Mouse (Mus musculus) heart, embryonic 11.5 days (tissue): ENCODE measurements at regions not wholly inside any gene's neighbourhood (a gene's known extent, or its start where the extent isn't known, plus 50 kb on each side); places are given as distances from the start of the nearest gene placed in this dataset.

ENCODE experiments used
- ATAC-seq: fragments of 200-750 bp; cut with Nextera tagmentation; replicated peaks from 2 replicates; pipeline ENCODE4 v1.8.0; 2017; ENCODE audit warnings: moderate library complexity; ENCODE audit not compliant: insufficient number of reproducible peaks, low FRiP score, low TSS enrichment
- H3K27ac ChIP-seq: fragments of 300-500 bp; sonication (generic); 2 replicates; pipeline ENCODE4 v1.5.1; 2014; ENCODE audit warnings: mild to moderate bottlenecking, low read depth, low read length
- H3K27me3 ChIP-seq: fragments of 300-500 bp; sonication (generic); 2 replicates; pipeline ENCODE4 v1.6.1; 2014; ENCODE audit warnings: mild to moderate bottlenecking, low read length, mixed read lengths; ENCODE audit not compliant: control insufficient read depth, insufficient read depth
- H3K36me3 ChIP-seq: fragments of 300-500 bp; sonication (generic); 2 replicates; pipeline ENCODE4 v1.6.1; 2014; ENCODE audit warnings: mild to moderate bottlenecking, low read length, moderate library complexity, mixed read lengths; ENCODE audit not compliant: control insufficient read depth, insufficient read depth
- H3K4me1 ChIP-seq: fragments of 300-500 bp; sonication (generic); 2 replicates; pipeline ENCODE4 v1.6.1; 2014; ENCODE audit warnings: low read length; ENCODE audit not compliant: control insufficient read depth, insufficient read depth
- H3K4me2 ChIP-seq: fragments of 300-500 bp; sonication (generic); 2 replicates; pipeline ENCODE4 v1.6.1; 2014; ENCODE audit warnings: mild to moderate bottlenecking, moderate library complexity
- H3K4me3 ChIP-seq: fragments of 300-500 bp; sonication (generic); 2 replicates; pipeline ENCODE4 v1.5.1; 2014; ENCODE audit warnings: low read depth, low read length
- H3K9ac ChIP-seq: fragments of 300-500 bp; sonication (generic); 2 replicates; pipeline ENCODE4 v1.6.1; 2014; ENCODE audit warnings: mild to moderate bottlenecking, low read depth, low read length, moderate library complexity
- H3K9me3 ChIP-seq: fragments of 300-500 bp; sonication (generic); replicated peaks from 2 replicates; pipeline ENCODE4 v1.6.1; 2016; ENCODE audit warnings: low read length; ENCODE audit not compliant: control insufficient read depth
- WGBS: fragments of 180-500 bp; shearing (Covaris S2); extraction: QIAGEN DNeasy Blood & Tissue Kit; methylation state at CpG from one replicate; pipeline ENCODE4 v1.1.7; 2014; ENCODE audit not compliant: insufficient replicate concordance; 5-methylcytosine and 5-hydroxymethylcytosine counted together

DNA sequence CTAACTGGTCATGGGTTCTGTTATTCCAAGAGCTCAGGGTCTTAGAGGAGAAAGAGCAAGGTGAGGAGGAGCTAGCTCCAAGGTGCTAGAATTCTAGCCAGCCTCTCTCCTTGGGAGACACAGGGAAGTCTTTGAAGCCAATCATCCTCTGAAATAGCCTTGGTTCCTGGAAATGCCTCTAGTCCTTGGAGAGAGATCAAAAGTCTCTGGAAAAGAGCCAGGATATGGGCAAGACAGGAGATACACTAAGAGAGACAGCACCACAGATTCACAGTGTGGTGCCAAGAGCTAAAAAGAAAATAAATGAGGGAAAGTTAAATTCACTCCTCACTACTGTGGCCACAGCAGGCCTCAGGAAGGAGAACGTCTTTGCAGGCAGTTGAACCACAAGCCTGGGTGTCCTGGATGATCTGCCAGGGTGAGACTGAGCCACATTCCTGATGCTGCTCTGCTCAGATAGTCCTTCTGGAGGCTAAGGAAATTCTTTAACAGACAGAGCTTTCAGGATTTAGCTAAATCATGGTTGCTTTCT, 589.6 kb downstream of the Insc start:
- Histone ChIP-seq H3K9ac (no peak overlapping the region), H3K9me3 (no peaks in the 10 kb centered on the region), H3K27me3 (no peaks in the 10 kb centered on the region), H3K4me3 (no peak overlapping the region), H3K36me3 (no peaks in the 10 kb centered on the region), H3K4me1 (no peaks in the 10 kb centered on the region), H3K27ac (no peak overlapping the region), H3K4me2 (no peak overlapping the region)
- no peak for ATAC-seq
- WGBS = 30% methylated on average over 1 of the region's 1 CpGs

DNA sequence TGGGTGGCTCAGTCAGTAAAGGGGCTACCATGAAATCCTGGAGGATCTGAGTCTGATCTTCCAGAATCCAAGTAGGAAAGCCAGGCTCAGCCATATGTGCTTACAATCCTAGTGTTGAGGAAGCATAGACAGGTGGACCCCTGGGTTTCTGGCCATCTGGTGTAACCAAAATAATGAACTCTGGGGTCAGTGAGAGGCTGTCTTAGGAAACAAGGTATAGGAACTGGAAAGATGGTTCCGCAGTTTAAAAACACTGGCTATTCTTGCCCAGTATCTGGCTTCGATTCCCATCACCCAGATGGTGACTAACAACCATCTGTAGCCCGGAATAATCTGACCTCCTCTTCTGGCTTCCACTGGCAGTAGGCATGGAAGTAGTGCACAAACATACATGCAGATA, 591.6 kb downstream of the Insc start:
- Histone ChIP-seq H3K4me2 (no peak overlapping the region), H3K4me3 (no peak overlapping the region), H3K36me3 (no peaks in the 10 kb centered on the region), H3K9ac (no peak overlapping the region), H3K27me3 (no peaks in the 10 kb centered on the region), H3K9me3 (no peaks in the 10 kb centered on the region), H3K4me1 (no peaks in the 10 kb centered on the region), H3K27ac (no peak overlapping the region)
- WGBS = 82% methylated on average over 3 of the region's 3 CpGs
- ATAC-seq = no peak

DNA sequence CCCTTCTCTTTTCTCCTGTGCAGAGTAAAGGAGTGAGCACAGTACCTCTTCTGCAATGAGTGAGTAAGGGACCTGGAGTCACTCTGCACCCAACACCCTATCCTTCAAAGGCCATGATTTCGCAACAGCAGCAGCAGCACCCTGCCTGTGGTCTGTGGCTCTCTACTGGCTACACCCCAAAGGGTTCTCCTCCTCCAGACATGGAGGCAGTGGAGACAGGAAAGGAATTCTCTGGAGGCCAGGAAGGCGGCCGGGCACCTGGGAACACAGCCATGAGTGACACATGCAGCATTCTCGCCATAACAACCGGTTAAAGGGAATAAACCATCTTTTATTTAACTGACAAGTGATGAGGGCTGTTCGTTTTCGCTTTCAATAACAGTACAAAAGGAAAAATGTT, 596.7 kb downstream of the Insc start:
- Histone ChIP-seq H3K27ac (no peak overlapping the region), H3K9me3 (no peaks in the 10 kb centered on the region), H3K4me3 (no peak overlapping the region), H3K4me2 (no peak overlapping the region), H3K27me3 (no peaks in the 10 kb centered on the region), H3K36me3 (no peaks in the 10 kb centered on the region), H3K9ac (no peak overlapping the region), H3K4me1 (no peaks in the 10 kb centered on the region)
- WGBS = 72% methylated on average over 7 of the region's 7 CpGs
- ATAC-seq = no peak

DNA sequence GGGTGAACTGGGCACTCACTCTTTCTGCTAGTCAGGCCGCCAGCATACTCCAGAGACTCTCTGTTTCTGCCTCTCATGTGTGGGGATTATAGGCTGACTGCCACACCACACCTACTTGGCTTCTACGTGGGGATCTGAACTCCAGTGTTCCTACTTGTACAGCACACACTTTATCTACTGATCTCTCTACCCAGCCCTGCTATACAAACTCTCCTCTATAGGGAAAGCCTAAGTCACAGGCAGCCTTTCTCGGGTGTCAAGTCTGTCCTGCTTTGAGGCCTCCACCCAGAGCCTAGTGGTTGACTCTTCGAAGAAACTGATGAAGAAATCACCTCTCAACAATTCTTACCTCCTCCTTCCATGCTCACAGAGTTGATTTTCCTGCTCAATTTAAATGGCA, 597.5 kb downstream of the Insc start:
- H3K27me3 ChIP-seq = no peaks in the 10 kb centered on the region
- no peaks in the 10 kb centered on the region for H3K9me3 ChIP-seq
- no peak overlapping the region for H3K4me3 ChIP-seq
- 60% methylated on average over 4 of the region's 4 CpGs for WGBS
- H3K4me2 ChIP-seq = no peak overlapping the region
- H3K36me3 ChIP-seq = no peaks in the 10 kb centered on the region
- H3K9ac ChIP-seq = no peak overlapping the region
- no peak for ATAC-seq
- H3K4me1 ChIP-seq = no peaks in the 10 kb centered on the region
- H3K27ac ChIP-seq = no peak overlapping the region

DNA sequence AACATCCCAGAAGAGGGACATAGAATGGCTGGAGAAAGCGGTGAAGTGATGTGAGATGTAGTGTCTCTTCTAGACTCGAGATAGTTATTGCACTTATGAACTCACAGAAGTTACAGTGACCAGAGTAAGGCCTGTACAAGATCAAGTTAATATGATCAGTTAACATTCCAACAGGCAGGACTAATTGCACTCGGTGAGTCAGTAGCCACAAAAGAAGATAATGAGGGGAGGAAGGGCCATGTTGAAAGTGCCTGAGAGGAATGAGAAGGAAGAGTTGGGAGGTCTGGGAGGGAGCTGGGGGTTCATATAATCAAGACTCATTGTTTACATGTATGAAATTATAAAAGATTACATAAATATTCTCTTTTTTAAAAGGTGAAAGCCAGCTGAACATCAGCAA, 602.3 kb downstream of the Insc start:
- H3K9me3 ChIP-seq = no peaks in the 10 kb centered on the region
- H3K27ac ChIP-seq = no peak overlapping the region
- no peaks in the 10 kb centered on the region for H3K36me3 ChIP-seq
- WGBS = 59% methylated on average over 3 of the region's 3 CpGs
- H3K27me3 ChIP-seq = no peaks in the 10 kb centered on the region
- no peak overlapping the region for H3K4me3 ChIP-seq
- H3K4me1 ChIP-seq = no peaks in the 10 kb centered on the region
- no peak overlapping the region for H3K4me2 ChIP-seq
- no peak for ATAC-seq
- H3K9ac ChIP-seq = no peak overlapping the region

DNA sequence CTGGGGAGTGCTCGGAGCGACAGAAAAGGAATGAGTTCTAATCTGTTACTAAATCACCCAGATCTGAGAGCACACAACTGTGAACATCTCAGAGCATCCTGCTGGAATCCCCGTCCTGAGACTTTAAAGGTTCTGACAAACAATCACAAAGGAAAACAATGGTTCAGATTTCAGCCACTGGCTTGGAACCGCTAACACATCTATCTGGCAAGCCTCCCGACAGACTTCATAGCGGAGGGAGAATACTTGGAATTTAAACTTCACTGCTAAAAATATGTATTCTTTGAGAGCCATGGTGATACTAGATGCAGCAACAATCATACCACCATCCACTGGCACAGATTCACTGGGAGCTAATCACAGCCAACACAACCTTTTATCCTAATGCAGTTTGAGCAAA, 615.2 kb downstream of the Insc start:
- Histone ChIP-seq H3K4me1 (no peaks in the 10 kb centered on the region), H3K4me3 (no peak overlapping the region), H3K4me2 (no peak overlapping the region), H3K9ac (no peak overlapping the region), H3K36me3 (no peaks in the 10 kb centered on the region), H3K9me3 (no peaks in the 10 kb centered on the region), H3K27ac (no peak overlapping the region), H3K27me3 (no peaks in the 10 kb centered on the region)
- 58% methylated on average over 6 of the region's 6 CpGs for WGBS
- no peak for ATAC-seq

DNA sequence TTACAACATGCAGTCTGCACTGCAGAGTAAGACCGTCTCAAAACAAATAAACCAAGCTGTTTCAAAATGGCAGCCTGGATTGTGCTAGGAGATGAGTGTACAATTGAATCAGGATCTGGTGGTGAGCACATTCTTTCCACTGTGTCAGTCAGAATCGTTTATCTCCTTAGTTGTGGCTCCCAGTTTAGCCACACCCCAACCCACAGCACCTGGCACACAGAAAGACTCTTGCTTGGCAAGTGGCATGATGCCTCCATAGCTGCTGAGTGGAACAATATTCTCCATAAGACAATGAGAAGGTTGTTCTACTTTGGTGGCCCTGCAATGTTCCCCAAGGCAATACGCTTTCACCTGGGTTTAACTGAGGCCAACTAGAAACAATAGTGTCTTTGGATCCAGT, 616.6 kb downstream of the Insc start:
- no peaks in the 10 kb centered on the region for H3K27me3 ChIP-seq
- H3K9ac ChIP-seq = no peak overlapping the region
- H3K9me3 ChIP-seq = no peaks in the 10 kb centered on the region
- no peaks in the 10 kb centered on the region for H3K4me1 ChIP-seq
- H3K4me2 ChIP-seq = no peak overlapping the region
- H3K4me3 ChIP-seq = no peak overlapping the region
- no peak overlapping the region for H3K27ac ChIP-seq
- WGBS = 73% methylated on average over 3 of the region's 3 CpGs
- no peak for ATAC-seq
- no peaks in the 10 kb centered on the region for H3K36me3 ChIP-seq

DNA sequence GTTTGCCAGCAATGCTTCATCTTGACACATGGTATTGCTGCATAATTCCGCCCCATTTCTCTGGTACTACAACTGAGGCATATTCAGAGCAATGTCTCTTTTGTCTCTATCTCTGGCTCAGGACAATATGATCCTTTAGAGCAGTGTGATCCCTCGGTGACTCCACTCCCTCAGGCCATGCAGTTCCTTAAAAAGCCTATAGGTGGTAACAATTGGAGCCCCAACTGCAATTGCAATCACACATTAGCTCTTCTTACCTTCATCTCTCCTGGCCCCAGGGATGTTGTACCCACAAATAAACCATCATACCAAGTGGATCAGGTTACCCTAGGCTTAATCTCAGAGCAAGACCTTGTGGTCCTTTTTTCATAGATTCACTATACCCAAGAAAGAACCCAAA, 618.6 kb downstream of the Insc start:
- Histone ChIP-seq H3K36me3 (no peaks in the 10 kb centered on the region), H3K9ac (no peak overlapping the region), H3K27ac (no peak overlapping the region), H3K27me3 (no peaks in the 10 kb centered on the region), H3K4me2 (no peak overlapping the region), H3K9me3 (no peaks in the 10 kb centered on the region), H3K4me3 (no peak overlapping the region), H3K4me1 (peaks cover 1% of the 10 kb centered on the region; the same call in 1 of the 2 replicates)
- no peak for ATAC-seq
- 70% methylated on average over 2 of the region's 2 CpGs for WGBS

DNA sequence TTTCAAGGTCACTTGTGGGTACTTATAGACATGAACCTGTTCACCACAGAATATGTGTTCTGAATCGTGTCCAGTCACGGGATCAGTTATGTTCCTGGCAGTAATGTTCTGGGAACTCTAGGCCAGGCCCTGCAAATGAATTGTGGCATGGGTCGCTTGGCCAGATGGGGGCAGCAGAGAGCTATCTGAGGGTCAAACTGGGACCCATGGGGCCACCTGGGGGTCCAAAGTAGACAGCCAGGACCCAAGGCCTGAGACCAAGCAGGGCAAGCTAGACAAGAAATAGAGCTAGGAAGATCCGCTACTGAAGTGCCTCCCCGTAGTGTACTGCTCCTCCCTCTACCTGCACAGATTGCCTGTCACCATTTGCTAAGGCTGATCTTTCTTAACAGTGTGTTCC, 623.4 kb downstream of the Insc start:
- no peak for ATAC-seq
- H3K9me3 ChIP-seq = no peaks in the 10 kb centered on the region
- H3K4me2 ChIP-seq = no peak overlapping the region
- H3K36me3 ChIP-seq = no peaks in the 10 kb centered on the region
- peaks cover 4% of the 10 kb centered on the region; the same call in 1 of the 2 replicates for H3K4me1 ChIP-seq
- no peak overlapping the region for H3K27ac ChIP-seq
- no peak overlapping the region for H3K4me3 ChIP-seq
- no peak overlapping the region for H3K9ac ChIP-seq
- no peaks in the 10 kb centered on the region for H3K27me3 ChIP-seq
- 32% methylated on average over 5 of the region's 5 CpGs for WGBS
